Mouse (Mus musculus): ENCODE data around the gene Zfp87. TPM values are rescaled to one million over a fixed set of nuclear protein-coding genes. Genes with fewer than 3 reads are reported as not detected.

Zfp87 gene
- total RNA-seq (2021) = 1 to 10 TPM; 8.8 TPM
- long read RNA-seq, experiment 1, partial matches to known transcripts = 0 of 5 reads
- long read RNA-seq, experiment 1, other reads (novel, unspliced or antisense) = 0 of 5 reads
- long read RNA-seq, experiment 2, partial matches to known transcripts = 0 of 7 reads
- long read RNA-seq, experiment 2, other reads (novel, unspliced or antisense) = 0 of 7 reads

DNA sequence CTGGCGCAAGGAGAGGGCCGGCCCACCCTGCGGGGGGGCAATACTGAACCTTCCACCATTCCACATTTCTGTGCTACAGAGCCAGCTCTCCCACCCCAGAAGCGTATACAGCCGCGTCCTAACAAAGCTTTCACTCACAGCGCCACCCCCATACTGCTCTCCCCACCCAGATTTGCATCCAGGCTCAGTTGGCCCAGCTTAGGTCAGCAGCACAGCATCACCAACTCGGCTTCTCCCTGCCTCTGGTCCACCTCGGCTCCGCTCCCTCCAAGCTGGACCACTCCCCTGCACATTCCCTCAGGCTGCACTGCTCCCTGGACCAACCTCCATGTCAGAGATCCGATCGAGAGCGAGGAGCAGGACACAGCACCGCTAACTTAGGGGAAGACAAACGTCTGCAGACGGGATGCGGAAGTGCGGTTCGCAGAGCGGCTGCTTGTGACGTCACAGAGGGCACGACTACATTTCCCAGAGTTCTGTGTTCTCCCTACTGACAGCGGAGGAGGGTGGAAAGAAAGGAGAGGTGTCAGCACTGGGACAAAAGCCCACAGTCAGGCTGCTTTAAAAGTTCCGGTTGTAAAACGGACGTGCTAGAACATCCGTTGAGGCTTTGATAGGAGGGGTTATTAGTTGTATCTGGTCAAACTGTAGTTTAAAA, at the start of gene Zfp87, which contains the start of gene Gm26965:
Zfp87 (minus strand) TSS at position 425 of the 658 bp plus-strand sequence.
Gm26965 (minus strand) TSS at position 399 of the 658 bp plus-strand sequence.
- peak; percentile 96 to 97 for DNase-seq

DNA sequence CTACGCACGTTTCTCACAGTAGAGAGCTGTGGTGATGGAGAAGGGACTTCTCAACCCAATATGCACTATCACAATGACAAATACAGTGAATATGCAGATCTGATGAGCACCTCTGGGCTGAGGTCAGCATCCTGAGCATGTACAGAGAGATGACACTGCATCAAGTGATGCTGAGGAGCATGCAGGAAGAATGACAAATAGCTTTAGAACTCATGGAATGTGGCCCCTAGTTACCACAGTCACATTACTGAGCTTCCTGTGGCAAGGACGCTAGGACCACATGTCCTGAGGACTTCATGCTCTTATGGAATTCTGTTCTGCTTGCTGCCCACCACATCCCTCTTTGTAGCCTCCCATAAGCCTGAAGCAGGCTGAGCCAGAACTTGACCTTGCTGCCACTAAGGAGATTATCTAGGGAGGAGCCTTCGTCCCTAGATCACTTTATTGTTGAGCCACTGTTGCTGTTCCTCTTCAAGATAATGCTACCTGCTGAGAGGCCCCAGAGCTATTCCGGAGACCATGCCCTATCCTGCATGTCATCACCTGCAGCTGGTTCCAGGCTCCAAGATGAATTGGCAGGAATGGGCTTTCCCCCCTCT, 46.7 kb upstream of the Zfp87 start:
- DNase-seq = no peak

DNA sequence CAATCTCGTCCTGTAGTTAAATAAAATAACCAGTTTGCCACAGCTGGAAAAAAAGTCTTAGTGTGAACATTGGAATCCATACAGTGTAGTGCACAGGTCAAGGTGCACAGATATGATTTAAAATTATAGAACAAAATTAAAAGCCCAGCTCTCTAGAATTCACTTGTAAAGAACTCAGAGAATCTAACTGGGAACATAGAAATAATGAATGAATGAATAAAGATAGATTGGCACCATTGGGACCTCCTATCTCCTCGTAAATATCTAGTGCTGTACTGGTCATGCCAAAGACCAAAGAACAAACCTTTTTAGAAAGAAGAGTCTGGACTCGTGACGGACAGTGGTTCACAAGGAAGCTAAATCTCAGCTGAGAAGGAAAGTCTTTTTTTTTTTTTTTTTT, 27.8 kb upstream of the Zfp87 start, which contains the start of gene Zfp748:
Zfp748 (minus strand) TSS at position 101 of the 400 bp plus-strand sequence.
- no peak for DNase-seq

DNA sequence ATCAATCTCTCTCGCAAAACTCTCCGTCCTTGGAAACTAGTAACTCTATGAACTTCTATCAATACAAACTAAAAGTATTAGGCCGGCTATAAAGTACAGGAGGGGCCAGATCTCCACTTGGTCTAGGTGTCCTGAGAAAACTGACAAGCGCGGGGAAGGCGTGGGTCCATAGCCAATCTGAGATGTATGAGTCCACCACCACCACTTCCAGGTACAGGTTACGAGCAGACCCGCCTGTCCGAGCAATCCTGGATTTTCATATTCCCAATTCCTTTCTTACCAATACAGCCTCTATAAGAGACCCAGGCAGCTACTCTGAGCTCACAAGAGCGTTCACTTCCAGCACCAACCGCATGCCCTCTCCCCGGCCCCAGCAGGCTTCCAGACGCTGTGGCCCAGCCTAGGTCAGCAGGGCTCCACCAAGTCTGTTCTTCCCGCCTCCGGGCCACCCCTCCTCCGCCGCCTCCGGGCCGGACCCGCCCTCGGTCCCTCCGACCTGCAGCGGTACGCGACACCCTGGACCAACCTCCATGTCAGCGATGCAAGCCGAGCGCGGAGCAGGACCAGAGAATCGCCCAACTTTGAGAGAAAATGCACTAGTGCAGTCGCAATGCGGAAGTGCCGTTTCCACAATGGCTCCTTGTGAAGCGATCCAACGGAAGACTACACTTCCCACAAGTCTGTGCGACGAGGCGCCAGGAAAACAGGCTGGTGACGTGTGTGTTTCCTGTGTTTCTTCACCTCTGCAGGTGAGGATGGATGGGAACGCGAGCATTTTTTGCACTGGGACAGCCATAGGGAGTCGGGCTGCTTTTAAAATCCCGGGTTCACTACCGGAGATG, 26.7 kb upstream of the Zfp87 start:
- peak; percentile 92 for DNase-seq

DNA sequence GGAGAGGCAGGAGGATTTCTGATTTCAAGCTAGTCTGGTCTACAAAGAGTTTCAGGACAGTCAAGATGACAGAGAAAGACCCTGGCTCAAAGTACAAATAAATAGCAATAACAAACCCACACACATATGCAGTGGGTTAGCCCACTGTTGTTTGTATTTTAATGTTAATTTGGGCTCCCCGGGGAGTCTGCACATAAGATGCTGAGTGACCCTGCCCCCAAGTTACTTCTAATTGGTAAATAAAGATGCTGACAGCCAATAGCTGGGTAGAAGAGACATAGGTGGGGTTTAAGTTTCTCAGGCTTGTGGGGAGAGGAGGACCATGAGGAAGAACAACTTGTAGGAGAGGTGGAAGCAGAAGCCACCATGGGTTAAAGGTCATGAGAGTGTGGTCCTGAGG, 20.0 kb upstream of the Zfp87 start:
- DNase-seq = no peak

DNA sequence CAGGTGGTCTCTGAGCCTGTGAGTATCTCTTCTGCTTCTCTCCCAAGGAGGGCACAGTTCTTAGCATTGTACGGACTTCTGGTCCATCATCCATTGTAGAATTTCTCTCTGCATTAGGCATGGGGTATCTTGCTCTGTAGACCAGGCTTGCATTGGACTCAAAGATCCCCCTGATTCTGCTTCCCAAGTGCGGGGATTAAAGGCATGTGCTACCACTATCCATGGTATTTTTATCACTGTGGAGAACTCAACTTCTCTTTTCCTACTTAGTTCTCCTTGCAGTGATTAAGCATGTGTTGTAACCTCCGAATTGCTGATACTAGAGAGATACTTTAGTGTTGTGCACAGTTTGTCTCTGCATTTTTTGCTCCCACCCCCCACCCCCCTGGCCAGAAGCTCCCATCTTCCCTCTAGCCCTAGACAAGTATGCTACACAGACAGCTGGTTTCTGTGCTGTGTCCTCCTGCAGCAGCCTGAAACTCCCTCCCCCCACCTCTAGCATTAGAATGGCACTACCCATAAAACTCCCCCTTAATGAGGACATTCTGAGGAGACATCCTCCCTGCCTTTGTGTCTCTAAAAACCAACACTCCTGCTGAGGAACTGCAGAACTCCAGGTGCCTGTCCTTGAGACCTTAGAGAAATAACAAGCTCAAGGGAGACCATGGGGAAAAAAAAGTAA, 1.2 kb upstream of the Zfp87 start:
- DNase-seq = no peak

DNA sequence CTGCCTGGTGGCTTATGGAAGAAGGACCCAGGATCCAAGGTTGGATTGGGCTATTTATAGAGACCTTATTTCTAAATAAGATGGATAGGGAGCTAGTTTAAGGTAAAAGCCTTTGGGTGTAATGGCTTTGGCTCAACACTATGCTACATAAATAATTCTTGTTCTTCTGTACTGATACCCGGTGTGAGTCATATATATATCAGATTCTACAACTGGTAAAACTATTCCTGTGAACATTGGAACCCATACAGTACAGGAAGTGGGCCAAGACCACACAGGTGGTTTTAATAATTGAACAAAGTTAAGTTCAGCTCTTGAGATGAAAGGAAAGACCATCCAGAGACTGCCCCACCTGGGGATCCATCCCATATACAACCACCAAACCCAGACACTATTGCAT, 25.1 kb downstream of the Zfp87 start:
- no peak for DNase-seq

DNA sequence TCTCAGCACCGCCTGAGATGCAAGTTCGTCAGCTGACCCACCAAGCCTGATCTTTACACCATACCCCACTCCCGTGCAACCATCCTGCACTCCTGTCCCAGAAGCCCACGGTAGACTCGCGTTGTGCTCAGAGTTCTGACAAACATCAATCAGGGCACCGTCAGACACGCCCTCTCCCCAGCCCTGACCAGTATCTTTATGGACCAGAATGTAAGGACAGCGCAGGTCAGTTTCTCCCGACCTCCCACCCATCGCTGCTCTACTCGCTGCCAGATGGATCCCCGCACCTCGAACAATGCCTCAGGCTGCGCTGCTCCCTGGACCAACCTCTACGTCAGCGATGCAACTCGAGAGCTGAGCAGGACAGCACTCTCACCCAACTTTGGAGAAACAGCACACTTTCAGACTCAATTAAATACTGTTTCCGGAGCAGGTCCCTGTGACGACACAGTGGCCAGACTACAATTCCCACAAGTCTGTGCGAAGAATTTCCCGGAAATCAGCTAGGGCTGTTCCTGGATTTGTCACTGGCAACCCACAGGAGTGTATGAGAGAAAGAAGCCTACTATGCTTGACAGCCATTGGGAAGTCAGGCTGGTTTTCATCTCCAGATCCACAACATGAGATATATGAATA, 25.8 kb downstream of the Zfp87 start, which contains the start of gene Zfp58:
Zfp58 (minus strand) TSS at position 472 of the 636 bp plus-strand sequence.
- DNase-seq = peak; percentile 93 to 94

DNA sequence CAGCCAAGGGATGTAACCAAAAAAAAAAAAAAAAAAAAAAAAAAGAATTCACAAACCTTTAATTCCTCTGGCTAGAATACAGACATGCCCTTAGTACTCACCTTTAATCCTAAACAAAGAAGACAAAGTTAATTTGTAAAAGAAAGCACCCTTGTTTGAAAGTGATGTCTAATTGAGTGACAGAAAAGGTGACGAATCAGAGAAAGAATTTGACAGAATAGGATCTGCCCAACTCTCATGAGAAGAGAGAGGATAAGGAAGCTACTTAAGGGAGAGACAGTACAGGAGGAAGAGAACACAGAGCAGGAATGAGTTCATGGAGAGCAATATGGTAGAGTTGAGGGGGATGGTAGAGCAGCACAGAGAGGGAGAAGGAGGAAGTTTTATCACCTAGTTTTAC, 30.3 kb downstream of the Zfp87 start:
- no peak for DNase-seq

DNA sequence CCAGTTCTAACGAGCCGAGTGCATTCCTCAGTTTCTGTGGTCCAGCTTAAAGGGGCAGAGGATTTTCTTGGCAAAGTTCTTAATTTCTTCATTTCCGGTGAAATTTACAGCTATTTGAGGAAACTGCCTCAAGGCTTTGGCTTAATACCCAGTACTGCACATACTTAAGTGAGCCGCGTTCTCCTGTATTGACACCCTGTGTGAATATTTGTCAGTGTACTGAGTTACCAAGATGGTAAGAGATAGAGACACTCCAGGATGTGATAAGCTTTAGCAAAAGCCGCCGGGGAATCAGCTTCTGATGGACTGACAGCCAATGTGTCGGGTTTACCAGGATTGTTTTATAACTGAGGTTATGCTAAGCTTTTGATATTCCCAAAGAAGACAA, 41.6 kb downstream of the Zfp87 start:
- DNase-seq = no peak

DNA sequence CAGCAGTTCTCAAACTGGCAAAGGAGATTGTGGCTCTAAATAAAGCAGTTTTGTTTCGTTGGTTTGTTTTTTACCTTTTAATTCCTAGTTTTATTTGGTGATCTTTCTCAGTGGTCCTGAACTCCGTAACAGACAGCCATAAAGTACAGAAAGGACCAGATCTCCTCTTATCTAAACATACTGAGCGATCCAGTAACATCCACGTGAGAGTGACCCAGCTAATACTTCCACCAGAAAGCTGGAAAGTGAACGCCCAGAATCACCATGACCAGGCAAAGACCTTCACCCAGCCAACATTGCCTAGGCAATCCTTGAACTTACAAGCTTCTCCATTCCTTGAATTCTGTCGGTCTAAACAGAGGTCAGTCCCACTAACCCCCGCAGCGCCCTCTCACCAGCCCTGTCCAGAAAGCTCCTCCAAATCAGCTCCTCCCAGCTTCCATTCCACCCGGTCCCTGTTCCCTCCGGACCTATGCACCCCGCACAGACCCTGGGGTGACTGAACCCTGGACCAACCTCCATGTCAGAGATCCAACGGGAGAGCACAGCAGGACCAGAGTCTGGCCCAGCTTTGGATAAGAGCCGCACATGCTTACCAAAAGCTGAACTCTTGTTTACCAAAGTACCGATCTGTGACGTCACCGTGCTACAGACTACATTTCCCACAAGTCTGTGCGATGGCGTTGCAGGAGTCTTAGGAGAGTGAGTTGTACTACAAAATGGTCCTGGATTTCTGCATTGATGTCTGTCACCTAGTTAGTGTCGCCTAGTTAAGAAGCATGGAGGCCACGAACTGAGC, 42.2 kb downstream of the Zfp87 start, which contains the start of gene Zfp874b:
Zfp874b (minus strand) TSS at position 634 of the 799 bp plus-strand sequence.
- DNase-seq = peak; percentile 95 to 97

DNA sequence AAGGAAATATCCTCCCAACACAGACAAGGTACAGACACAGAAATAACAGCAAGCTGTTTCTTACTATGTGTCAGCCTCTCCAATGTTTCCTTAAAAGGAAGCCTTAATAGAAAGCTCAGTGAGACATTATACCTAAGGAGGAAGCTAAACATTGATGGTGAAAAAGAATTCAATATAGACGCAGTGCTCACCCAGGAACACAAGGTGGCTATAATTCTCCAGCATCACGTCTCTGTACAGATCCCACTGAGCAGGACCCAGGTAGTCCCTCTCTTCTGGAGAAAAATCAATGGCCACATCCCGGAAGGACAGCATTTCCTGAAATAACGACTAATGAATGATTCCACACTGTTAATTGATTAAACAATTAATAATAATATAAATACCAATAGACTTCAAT, 44.4 kb downstream of the Zfp87 start:
- DNase-seq = no peak

DNA sequence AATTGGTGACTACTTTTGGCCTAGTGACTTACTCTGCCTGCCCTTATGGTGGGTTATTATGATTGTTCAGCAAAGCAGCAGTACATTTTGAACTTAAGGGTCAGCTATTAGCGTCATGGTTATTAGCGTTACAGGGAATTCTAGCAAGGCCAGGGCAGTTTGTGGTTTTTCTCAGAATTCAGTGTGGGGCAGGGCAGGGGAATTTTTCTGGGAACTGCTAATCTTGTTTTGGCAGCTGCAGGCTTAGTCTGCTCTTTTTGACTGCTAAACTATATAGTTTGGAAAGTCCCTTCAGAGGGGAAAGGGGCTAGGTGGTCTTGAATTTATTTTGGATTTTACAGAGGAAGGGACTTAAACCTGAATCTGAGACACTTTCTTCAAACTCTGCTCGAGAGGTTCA, 56.7 kb downstream of the Zfp87 start:
- DNase-seq = no peak

Other genes with a start within 250 kb of the Zfp87 start
- 1 to 10 TPM; 1.0 to 1.3 TPM for gene Zfp458, start 247.7 kb downstream of the Zfp87 start, total RNA-seq (2021)
- gene Zfp457, start 219.7 kb downstream of the Zfp87 start, total RNA-seq (2021) = 1 to 10 TPM; 3.2 to 4.2 TPM
- gene Zfp595, start 193.6 kb downstream of the Zfp87 start, total RNA-seq (2021) = 1 to 10 TPM; 1.4 to 2.7 TPM
- 1 to 10 TPM in 1 of 2 experiments, not detected in 1; 1.8 TPM for gene Gm28044, start 165.6 kb downstream of the Zfp87 start, total RNA-seq (2021)
- gene Zfp953, start 165.6 kb downstream of the Zfp87 start, total RNA-seq (2021) = 1 to 10 TPM in 1 of 2 experiments, under 1 TPM in 1; 0.72 to 1.1 TPM
- gene Gm28041, start 150.4 kb downstream of the Zfp87 start, total RNA-seq (2021) = 1 to 10 TPM; 1.9 TPM
- gene Zfp456, start 150.4 kb downstream of the Zfp87 start, total RNA-seq (2021) = under 1 TPM; 0.32 to 0.82 TPM
- gene Zfp429, start 126.4 kb downstream of the Zfp87 start, total RNA-seq (2021) = 1 to 10 TPM; 1.2 to 1.6 TPM
- gene Zfp459, start 104.8 kb downstream of the Zfp87 start, total RNA-seq (2021) = under 1 TPM; 0.42 to 0.57 TPM
- gene Zfp874a, start 74.6 kb downstream of the Zfp87 start, total RNA-seq (2021) = 1 to 10 TPM; 7.9 to 8.8 TPM
- gene Zfp874b, start 41.9 kb downstream of the Zfp87 start, total RNA-seq (2021) = 10 to 100 TPM; 14.9 to 17.5 TPM
- gene Zfp58, start 25.6 kb downstream of the Zfp87 start, total RNA-seq (2021) = 1 to 10 TPM; 3.6 to 3.7 TPM
- gene Gm26965, start within 50 bp of the Zfp87 start, total RNA-seq (2021) = not detected
- 1 to 10 TPM; 3.0 to 4.8 TPM for gene Zfp748, start 27.7 kb upstream of the Zfp87 start, total RNA-seq (2021)
- 1 to 10 TPM; 3.5 to 3.7 TPM for gene Zfp729b, start 83.5 kb upstream of the Zfp87 start, total RNA-seq (2021)
- gene Gm49345, start 111.6 kb upstream of the Zfp87 start, total RNA-seq (2021) = 1 to 10 TPM in 1 of 2 experiments, not detected in 1; 1.4 TPM
- gene Zfp729a, start 111.6 kb upstream of the Zfp87 start, total RNA-seq (2021) = 1 to 10 TPM; 2.7 to 3.5 TPM
- 1 to 10 TPM; 4.0 to 4.9 TPM for gene Zfp738, start 160.9 kb upstream of the Zfp87 start, total RNA-seq (2021)
- gene Zfp65, start 203.0 kb upstream of the Zfp87 start, total RNA-seq (2021) = 1 to 10 TPM; 4.8 to 8.4 TPM
- 1 to 10 TPM; 1.7 to 2.8 TPM for gene Zfp85, start 229.1 kb upstream of the Zfp87 start, total RNA-seq (2021)

All from heart, adult 18-20 months (tissue).